Mouse (Mus musculus) forebrain, postnatal 0 days (tissue): Measurements from ENCODE around the gene Ppp1r10. TPM values are rescaled to one million over a fixed set of nuclear protein-coding genes. Genes with fewer than 3 reads are reported as not detected.
A peak's percentile ranks its signal among the peaks of the same experiment; 100 is the strongest.

Experiments used
- ATAC-seq: fragments of 200-750 bp; cut with Nextera tagmentation; 2 replicates; pipeline ENCODE4 v1.8.0; 2017; ENCODE audit warnings: mild to moderate bottlenecking, moderate library complexity
- DNase-seq: peaks from one replicate; pipeline ENCODE4 v3.0.0-alpha.2; 2015
- H3K27ac ChIP-seq: fragments of 300-500 bp; sonication (generic); 2 replicates; pipeline ENCODE4 v1.5.1; 2014; ENCODE audit warnings: low read depth, mild to moderate bottlenecking, antibody characterized with exemption, low read length, moderate library complexity, mixed read lengths
- H3K27me3 ChIP-seq: fragments of 300-500 bp; sonication (generic); 2 replicates; pipeline ENCODE4 v1.6.1; 2014; ENCODE audit warnings: mild to moderate bottlenecking, low read length, mixed read lengths; ENCODE audit not compliant: insufficient read depth
- H3K36me3 ChIP-seq: fragments of 300-500 bp; sonication (generic); 2 replicates; pipeline ENCODE4 v1.6.1; 2014; ENCODE audit warnings: mild to moderate bottlenecking, moderate library complexity; ENCODE audit not compliant: insufficient read depth
- H3K4me1 ChIP-seq: fragments of 300-500 bp; sonication (generic); 2 replicates; pipeline ENCODE4 v1.6.1; 2014; ENCODE audit warnings: antibody characterized with exemption; ENCODE audit not compliant: insufficient read depth
- H3K4me2 ChIP-seq: fragments of 300-500 bp; sonication (generic); 2 replicates; pipeline ENCODE4 v1.6.1; 2014; ENCODE audit warnings: low read depth, mild to moderate bottlenecking, moderate library complexity
- H3K4me3 ChIP-seq: fragments of 300-500 bp; sonication (generic); 2 replicates; pipeline ENCODE4 v1.5.1; 2014; ENCODE audit warnings: low read depth, low read length, mixed read lengths
- H3K9ac ChIP-seq: fragments of 300-500 bp; sonication (generic); 2 replicates; pipeline ENCODE4 v1.6.1; 2014; ENCODE audit warnings: mild to moderate bottlenecking
- H3K9me3 ChIP-seq: fragments of 300-500 bp; sonication (generic); 2 replicates; pipeline ENCODE4 v1.6.1; 2016; ENCODE audit warnings: low read length
- CTCF ChIP-seq: sonication (generic); IDR thresholded peaks from 2 replicates; pipeline ENCODE4 v1.5.1; 2016; ENCODE audit warnings: antibody characterized with exemption, control low read depth, low read depth
- WGBS: fragments of 180-500 bp; shearing (Covaris S2); extraction: QIAGEN DNeasy Blood & Tissue Kit; methylation state at CpG from one replicate; pipeline ENCODE4 v1.1.7; 2014; 5-methylcytosine and 5-hydroxymethylcytosine counted together
- polyA plus RNA-seq: library from polyadenylated mRNA; unstranded; fragments of >200 nt; fragmentation: Nextera tagmentation; extraction: Ambion mirVana; gene quantifications from 2 replicates; pipeline ENCODE4 v1.2.1, GENCODE M21; 2015
- total RNA-seq: library from RNA; depleted of rRNA; stranded (reverse); fragments of >200 nt; gene quantifications from 2 replicates; pipeline ENCODE4 v1.2.3, GENCODE M21; 2014

The Ppp1r10 gene
- total and polyA plus RNA-seq, 2 experiments from 2014 or later = 32.5 to 60.2 TPM

DNA sequence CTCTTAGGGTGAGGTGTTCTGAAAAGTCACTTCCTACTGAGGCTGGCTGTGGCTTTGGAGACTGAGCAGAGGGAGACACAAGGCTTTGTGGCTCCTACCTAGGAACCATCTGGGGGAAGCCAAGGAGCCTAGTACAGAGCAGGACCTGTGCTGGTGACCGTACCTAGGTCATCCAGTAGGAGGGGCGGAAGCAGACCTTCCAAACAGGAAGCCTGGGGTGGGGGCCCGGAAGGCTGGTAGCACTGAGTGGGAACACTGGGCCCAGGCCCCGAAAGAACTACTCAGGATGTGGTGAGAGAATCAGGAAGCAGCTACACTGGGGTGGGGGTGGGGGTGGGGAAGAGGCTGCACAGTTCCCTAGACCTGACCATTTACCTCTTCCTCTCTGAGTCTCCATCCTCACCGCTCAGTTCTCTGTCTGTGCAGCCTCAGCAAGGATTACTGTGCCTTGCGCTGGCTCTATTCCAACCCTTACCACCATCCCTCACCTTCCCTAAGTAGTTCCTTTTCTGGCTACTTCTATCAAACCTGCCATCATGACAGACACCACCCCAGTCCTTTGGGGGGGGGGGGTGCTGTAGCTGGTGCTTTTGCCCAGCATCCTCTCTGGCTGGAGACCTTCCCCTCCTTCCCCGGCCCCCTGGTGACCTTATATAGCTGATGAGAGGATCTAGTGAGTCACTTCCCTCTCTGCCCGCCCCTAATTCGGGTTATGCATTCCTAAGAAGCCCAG, 45.9 kb upstream of the Ppp1r10 start:
- Histone ChIP-seq H3K9me3 (no peaks in the 10 kb centered on the region), H3K27me3 (no peaks in the 10 kb centered on the region), H3K9ac (peak overlapping the region; percentile 2; the same call in 1 of the 2 replicates), H3K36me3 (0 out of 2 replicates have a peak, but pooled peaks cover 12% of the 10 kb centered on the region), H3K4me2 (peak overlapping the region; percentile 56), H3K4me1 (peaks cover 24% of the 10 kb centered on the region; the same call in 1 of the 2 replicates), H3K4me3 (peak overlapping the region; percentile 70), H3K27ac (peak overlapping the region; percentile 40; the same call in 1 of the 2 replicates)
- ATAC-seq = no peak
- WGBS = 71% methylated on average over 9 of the region's 9 CpGs
- no peak for DNase-seq
- TF ChIP-seq CTCF = no peak

GRCm38 (mm10) chr17:35870884-35871696, 45.1 kb upstream of the Ppp1r10 start:
- DNase-seq = no peak
- Histone ChIP-seq H3K36me3 (0 out of 2 replicates have a peak, but pooled peaks cover 12% of the 10 kb centered on the region), H3K4me3 (peak overlapping the region; percentile 70; the same call in 1 of the 2 replicates), H3K9ac (no peak overlapping the region), H3K27ac (peak overlapping the region; percentile 40; the same call in 1 of the 2 replicates), H3K4me1 (peaks cover 24% of the 10 kb centered on the region; the same call in 1 of the 2 replicates), H3K9me3 (no peaks in the 10 kb centered on the region), H3K4me2 (peak overlapping the region; percentile 56), H3K27me3 (no peaks in the 10 kb centered on the region)
- peak; percentile 72 for TF ChIP-seq CTCF
- 83% methylated on average over 8 of the region's 8 CpGs for WGBS
- no peak for ATAC-seq

GRCm38 (mm10) chr17:35873774-35874519, 42.3 kb upstream of the Ppp1r10 start:
- peak; percentile 88 for DNase-seq
- H3K4me2 ChIP-seq = no peak overlapping the region
- H3K9me3 ChIP-seq = no peaks in the 10 kb centered on the region
- no peaks in the 10 kb centered on the region for H3K27me3 ChIP-seq
- H3K27ac ChIP-seq = no peak overlapping the region
- TF ChIP-seq CTCF = peak; percentile 93
- 32% methylated on average over 21 of the region's 21 CpGs for WGBS
- 0 out of 2 replicates have a peak, but pooled peaks cover 12% of the 10 kb centered on the region for H3K36me3 ChIP-seq
- H3K4me3 ChIP-seq = no peak overlapping the region
- H3K4me1 ChIP-seq = 0 out of 2 replicates have a peak, but pooled peaks cover 11% of the 10 kb centered on the region
- no peak overlapping the region for H3K9ac ChIP-seq
- ATAC-seq = peak; percentile 71

DNA sequence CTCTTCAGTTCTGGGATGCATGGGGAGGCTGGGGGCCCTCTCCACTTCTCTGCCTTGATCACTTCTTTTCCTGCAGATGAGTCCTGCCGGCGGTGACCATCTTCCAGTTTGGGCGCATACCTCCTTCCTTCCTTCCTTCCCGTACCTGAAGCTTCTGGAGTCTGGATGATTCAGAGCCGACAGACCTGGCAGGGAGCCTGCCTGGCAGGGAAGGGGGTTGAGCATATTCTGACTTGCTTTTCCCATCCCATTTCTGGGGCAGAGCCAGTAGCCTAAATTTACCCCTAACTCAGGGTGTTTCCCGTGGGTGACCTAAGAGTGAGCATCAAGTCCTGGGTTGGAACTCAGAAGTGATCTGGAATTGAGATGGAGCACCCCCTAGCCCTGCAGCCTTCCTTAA, 41.5 kb upstream of the Ppp1r10 start:
- Histone ChIP-seq H3K27me3 (no peaks in the 10 kb centered on the region), H3K9me3 (no peaks in the 10 kb centered on the region), H3K4me2 (no peak overlapping the region), H3K27ac (no peak overlapping the region), H3K4me1 (0 out of 2 replicates have a peak, but pooled peaks cover 9% of the 10 kb centered on the region), H3K36me3 (0 out of 2 replicates have a peak, but pooled peaks cover 12% of the 10 kb centered on the region), H3K4me3 (no peak overlapping the region), H3K9ac (no peak overlapping the region)
- ATAC-seq (no peak), DNase-seq (no peak)
- no peak for TF ChIP-seq CTCF
- WGBS = 74% methylated on average over 6 of the region's 6 CpGs

- WGBS = 9% methylated on average over 66 of the region's 66 CpGs
- peak; percentile 97 for DNase-seq
- TF ChIP-seq CTCF = peak; percentile 90
Observed at GRCm38 (mm10) chr17:35879245-35880057, 36.8 kb upstream of the Ppp1r10 start, which contains the start of gene Dhx16. Dhx16 (plus strand) TSS chr17:35879819.

DNA sequence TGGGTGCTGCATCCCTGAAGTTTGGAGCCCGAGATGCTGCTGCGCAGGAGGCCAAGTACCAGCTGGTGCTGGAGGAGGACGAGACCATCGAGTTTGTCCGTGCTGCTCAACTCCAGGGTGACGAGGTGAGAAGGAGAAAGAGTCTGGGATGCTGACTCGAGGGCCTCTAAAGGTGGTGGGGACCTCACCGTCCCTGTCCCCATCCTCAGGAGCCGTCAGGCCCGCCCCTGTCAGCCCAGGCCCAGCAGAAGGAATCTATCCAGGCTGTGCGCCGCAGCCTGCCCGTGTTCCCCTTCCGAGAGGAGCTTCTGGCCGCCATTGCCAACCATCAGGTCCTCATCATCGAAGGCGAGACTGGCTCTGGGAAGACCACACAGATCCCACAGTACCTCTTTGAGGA, 33.3 kb upstream of the Ppp1r10 start:
- 97% methylated on average over 17 of the region's 17 CpGs for WGBS
- H3K36me3 ChIP-seq = peaks cover 62% of the 10 kb centered on the region

More at GRCm38 (mm10) chr17:35879245-35880057, 36.8 kb upstream of the Ppp1r10 start, which contains the start of gene Dhx16:
- Histone ChIP-seq H3K27ac (peak within 1 kb of the TSS; percentile 76), H3K36me3 (peaks cover 39% of the 10 kb centered on the region), H3K4me1 (peaks cover 10% of the 10 kb centered on the region), H3K4me3 (peak within 1 kb of the TSS; percentile 83), H3K27me3 (no peaks in the 10 kb centered on the region), H3K4me2 (peak within 1 kb of the TSS; percentile 81), H3K9ac (peak within 1 kb of the TSS; percentile 71), H3K9me3 (no peaks in the 10 kb centered on the region)
- ATAC-seq = peak; percentile 96

More for the DNA sequence above, 33.3 kb upstream of the Ppp1r10 start:
- Histone ChIP-seq H3K4me1 (peaks cover 10% of the 10 kb centered on the region), H3K9me3 (no peaks in the 10 kb centered on the region), H3K27me3 (no peaks in the 10 kb centered on the region), H3K9ac (no peak overlapping the region), H3K4me2 (no peak overlapping the region), H3K4me3 (no peak overlapping the region), H3K27ac (no peak overlapping the region)
- DNase-seq (no peak), ATAC-seq (no peak)
- TF ChIP-seq CTCF = no peak
